Mouse (Mus musculus): Measurements from ENCODE around the gene Entpd2. TPM values are rescaled to one million over a fixed set of nuclear protein-coding genes. Genes with fewer than 3 reads are reported as not detected.

The Entpd2 gene
- polyA plus RNA-seq, 1 experiment from 2014 or later = 0.10 TPM

GRCm38 (mm10) chr2:25391266-25391665 is 4.4 kb upstream of the Entpd2 start:
- H3K27me3 ChIP-seq = peaks cover 4% of the 10 kb centered on the region
- ATAC-seq = no peak
- POLR2A ChIA-PET = no interaction called here
- CTCF ChIA-PET = no interaction called here
- in situ Hi-C loops (cut with MboI; ENCODE audit: low pct_unique_long_range_greater_than_20kb) = no loop called here
- no peak for TF ChIP-seq CTCF (IDR thresholded peaks at IDR 0.05)
- no peak for DNase-seq (ENCODE audit: low read depth, low spot score)

DNA sequence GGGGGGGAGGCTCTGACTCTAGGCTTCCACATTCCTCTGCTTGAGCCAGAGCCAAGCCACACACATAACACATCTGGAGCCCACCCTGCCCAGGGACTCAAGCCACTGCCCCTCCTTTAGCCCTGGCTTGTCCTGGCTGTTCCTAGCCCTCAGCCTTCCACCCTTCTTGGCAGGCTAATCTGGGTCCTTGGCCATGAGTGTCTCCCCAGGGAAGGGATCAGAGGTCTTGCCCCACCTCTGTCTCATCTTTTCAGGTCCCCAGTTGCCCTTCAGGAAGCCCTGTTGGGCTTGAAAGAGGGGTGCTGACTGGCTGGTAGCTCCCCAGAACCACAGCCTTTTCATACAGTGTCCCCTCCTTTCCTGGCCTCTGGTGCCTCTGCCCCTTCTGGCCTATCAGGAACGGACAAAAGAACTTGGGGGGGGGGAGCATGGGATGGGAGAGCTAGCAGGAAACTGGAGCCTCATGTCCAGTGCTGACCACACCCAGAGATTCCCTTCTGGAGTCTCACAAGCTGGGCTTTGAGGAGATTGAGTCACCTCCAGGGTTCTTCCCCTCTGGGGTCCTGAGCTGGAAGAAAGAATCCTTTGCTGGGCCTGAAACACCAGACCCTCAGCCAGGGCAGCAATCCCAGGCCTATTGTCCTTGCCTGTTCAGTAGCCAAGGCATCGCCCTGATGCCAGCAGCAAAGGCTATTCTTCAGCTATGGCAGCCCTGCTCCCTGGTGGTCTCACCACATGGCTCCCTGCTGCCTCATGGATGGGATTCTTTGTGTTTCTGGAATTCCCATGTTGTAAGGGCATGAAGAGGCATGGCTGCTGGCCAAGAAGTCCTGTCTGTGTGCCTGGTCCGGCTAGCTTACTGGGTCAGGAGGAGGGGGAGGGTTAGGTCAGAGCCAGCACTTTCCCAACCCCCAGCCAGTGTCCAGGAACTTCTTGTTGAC is 1.1 kb upstream of the Entpd2 start:
- DNase-seq (ENCODE audit: low read depth, low spot score) (no peak), ATAC-seq (peak; percentile 13)
- CTCF ChIA-PET = interaction anchor here (1.4 to 10.9 kb wide), 3 partner anchors 8 to 67 kb away, joined by 3 to 119 read pairs (median 4); partner anchors contain the start of gene Sapcd2
- POLR2A ChIA-PET = no interaction called here
- in situ Hi-C loops (cut with MboI; ENCODE audit: low pct_unique_long_range_greater_than_20kb) = no loop called here
- H3K27me3 ChIP-seq = peaks cover 4% of the 10 kb centered on the region
- TF ChIP-seq CTCF (IDR thresholded peaks at IDR 0.05) = no peak

- no peak for TF ChIP-seq CTCF (IDR thresholded peaks at IDR 0.05)
- H3K27me3 ChIP-seq = peaks cover 4% of the 10 kb centered on the region
- no peak for DNase-seq (ENCODE audit: low read depth, low spot score)
- POLR2A ChIA-PET = no interaction called here
- in situ Hi-C loops (cut with MboI; ENCODE audit: low pct_unique_long_range_greater_than_20kb) = no loop called here
- CTCF ChIA-PET = interaction anchor here (1.9 to 10.9 kb wide), 2 partner anchors 10 to 21 kb away, joined by 4 to 119 read pairs; partner anchors contain the start of gene Sapcd2
- no peak for ATAC-seq
Observed at GRCm38 (mm10) chr2:25396597-25396983, 916 bp downstream of the Entpd2 start.

GRCm38 (mm10) chr2:25397010-25397409 is 1.3 kb downstream of the Entpd2 start:
- ChIA-PET CTCF (interaction anchor here (1.9 to 10.9 kb wide), 2 partner anchors 10 to 21 kb away, joined by 4 to 119 read pairs; partner anchors contain the start of gene Sapcd2), POLR2A (no interaction called here)
- DNase-seq (ENCODE audit: low read depth, low spot score) (no peak), ATAC-seq (no peak)
- TF ChIP-seq CTCF (IDR thresholded peaks at IDR 0.05) = no peak
- H3K27me3 ChIP-seq = peaks cover 4% of the 10 kb centered on the region
- in situ Hi-C loops (cut with MboI; ENCODE audit: low pct_unique_long_range_greater_than_20kb) = no loop called here

GRCm38 (mm10) chr2:25398065-25398464 is 2.4 kb downstream of the Entpd2 start:
- CTCF ChIA-PET = interaction anchor here (1.9 to 10.9 kb wide), 2 partner anchors 11 to 22 kb away, joined by 4 to 119 read pairs; partner anchors contain the start of gene Sapcd2
- no peak for TF ChIP-seq CTCF (IDR thresholded peaks at IDR 0.05)
- H3K27me3 ChIP-seq = peaks cover 4% of the 10 kb centered on the region
- no peak for DNase-seq (ENCODE audit: low read depth, low spot score)
- in situ Hi-C loops (cut with MboI; ENCODE audit: low pct_unique_long_range_greater_than_20kb) = no loop called here
- no peak for ATAC-seq
- POLR2A ChIA-PET = no interaction called here

GRCm38 (mm10) chr2:25399051-25399450 is 3.4 kb downstream of the Entpd2 start, which contains the start of gene Npdc1:
Npdc1 (plus strand) TSS chr2:25399351.
- in situ Hi-C loops (cut with MboI; ENCODE audit: low pct_unique_long_range_greater_than_20kb) = no loop called here
- no peak for ATAC-seq
- TF ChIP-seq CTCF (IDR thresholded peaks at IDR 0.05) = no peak
- H3K27me3 ChIP-seq = peaks cover 4% of the 10 kb centered on the region
- no peak for DNase-seq (ENCODE audit: low read depth, low spot score)
- ChIA-PET CTCF (interaction anchor here (10.9 kb wide), 1 partner anchor 23 kb away, joined by 119 read pairs; the partner anchor contains the start of gene Sapcd2), POLR2A (no interaction called here)

DNA sequence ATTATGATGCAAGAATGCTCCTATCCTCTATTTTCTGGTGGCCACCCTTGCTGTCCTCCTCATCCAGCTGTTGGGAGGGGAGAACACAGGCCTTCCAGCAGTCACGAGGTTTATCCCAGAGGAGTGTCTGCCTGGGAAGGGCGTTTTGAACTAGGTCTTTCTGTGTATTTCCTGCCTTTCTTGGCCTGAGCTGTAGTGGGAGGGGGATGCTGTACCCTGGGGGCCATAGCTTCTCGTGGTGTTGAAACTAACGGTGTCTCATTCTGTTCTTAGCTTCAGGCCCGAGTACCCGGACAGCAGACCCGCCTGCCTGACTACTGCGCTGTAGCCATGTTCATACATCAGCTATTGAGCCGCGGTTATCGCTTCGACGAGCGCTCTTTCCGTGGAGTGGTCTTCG is 4.6 kb downstream of the Entpd2 start:
- in situ Hi-C loops (cut with MboI; ENCODE audit: low pct_unique_long_range_greater_than_20kb) = loop anchor here (5.0 kb wide), 1 partner anchor 33 kb away; the partner anchor contains the start of gene Uap1l1
- peaks cover 4% of the 10 kb centered on the region for H3K27me3 ChIP-seq

GRCm38 (mm10) chr2:25400764-25401163 is 5.1 kb downstream of the Entpd2 start:
- DNase-seq (ENCODE audit: low read depth, low spot score) (no peak), ATAC-seq (no peak)
- H3K27me3 ChIP-seq = peaks cover 2% of the 10 kb centered on the region
- ChIA-PET POLR2A (interaction anchor here (0.5 to 1.1 kb wide), 2 partner anchors 25 to 210 kb away, joined by 3 read pairs; no protein-coding TSS in a partner anchor), CTCF (interaction anchor here (1.0 to 10.9 kb wide), 9 partner anchors 8 to 172 kb away, joined by 3 to 119 read pairs (median 4); partner anchors contain the start of genes Fut7, Sapcd2 and Traf2)
- no peak for TF ChIP-seq CTCF (IDR thresholded peaks at IDR 0.05)
- in situ Hi-C loops (cut with MboI; ENCODE audit: low pct_unique_long_range_greater_than_20kb) = loop anchor here (5.0 kb wide), 1 partner anchor 33 kb away; the partner anchor contains the start of gene Uap1l1

More for the DNA sequence above, 4.6 kb downstream of the Entpd2 start:
- CTCF ChIA-PET = interaction anchor here (1.0 to 10.9 kb wide), 9 partner anchors 8 to 172 kb away, joined by 3 to 119 read pairs (median 4); partner anchors contain the start of genes Fut7, Sapcd2 and Traf2
- POLR2A ChIA-PET = interaction anchor here (1.1 kb wide), 1 partner anchor 24 kb away, joined by 3 read pairs; no protein-coding TSS in a partner anchor
- DNase-seq (ENCODE audit: low read depth, low spot score) = no peak
- ATAC-seq = no peak
- TF ChIP-seq CTCF (IDR thresholded peaks at IDR 0.05) = no peak

- peak; percentile 69 for DNase-seq (ENCODE audit: low read depth, low spot score)
- POLR2A ChIA-PET = no interaction called here
- TF ChIP-seq CTCF (IDR thresholded peaks at IDR 0.05) = no peak
- peak; percentile 42 for ATAC-seq
- no peaks in the 10 kb centered on the region for H3K27me3 ChIP-seq
- in situ Hi-C loops (cut with MboI; ENCODE audit: low pct_unique_long_range_greater_than_20kb) = loop anchor here (5.0 kb wide), 1 partner anchor 35 kb away; the partner anchor contains the start of gene Uap1l1
- CTCF ChIA-PET = interaction anchor here (0.7 to 10.9 kb wide), 6 partner anchors 11 to 41 kb away, joined by 3 to 119 read pairs (median 4); partner anchors contain the start of gene Sapcd2
Observed at GRCm38 (mm10) chr2:25402377-25402971, 6.8 kb downstream of the Entpd2 start.
